Mouse (Mus musculus) embryonic facial prominence, embryonic 14.5 days (tissue): ENCODE measurements around the gene Rpl36a-ps1. TPM values are rescaled to one million over a fixed set of nuclear protein-coding genes. Genes with fewer than 3 reads are reported as not detected.

Source experiments
- ATAC-seq: fragments of 200-750 bp; cut with Nextera tagmentation; 2 replicates; pipeline ENCODE4 v1.8.0; 2017; ENCODE audit warnings: low read depth, moderate number of reproducible peaks, moderate TSS enrichment
- DNase-seq: peaks from one replicate; pipeline ENCODE4 v3.0.0-alpha.2; 2015; ENCODE audit warnings: low spot score
- H3K27ac ChIP-seq: fragments of 300-500 bp; sonication (generic); replicated peaks from 2 replicates; pipeline ENCODE4 v1.5.1; 2014; ENCODE audit warnings: low read depth, mild to moderate bottlenecking, low read length, moderate library complexity
- H3K27me3 ChIP-seq: fragments of 300-500 bp; sonication (generic); replicated peaks from 2 replicates; pipeline ENCODE4 v1.6.1; 2014; ENCODE audit warnings: low read length; ENCODE audit not compliant: control insufficient read depth, insufficient read depth
- H3K36me3 ChIP-seq: fragments of 300-500 bp; sonication (generic); 2 replicates; pipeline ENCODE4 v1.6.1; 2014; ENCODE audit warnings: low read length, mixed read lengths; ENCODE audit not compliant: control insufficient read depth, insufficient read depth
- H3K4me1 ChIP-seq: fragments of 300-500 bp; sonication (generic); 2 replicates; pipeline ENCODE4 v1.6.1; 2014; ENCODE audit warnings: antibody characterized with exemption, low read length; ENCODE audit not compliant: control insufficient read depth, insufficient read depth
- H3K4me2 ChIP-seq: fragments of 300-500 bp; sonication (generic); 2 replicates; pipeline ENCODE4 v1.6.1; 2014; ENCODE audit warnings: low read depth, mild to moderate bottlenecking, low read length, moderate library complexity, mixed read lengths
- H3K4me3 ChIP-seq: fragments of 300-500 bp; sonication (generic); 2 replicates; pipeline ENCODE4 v1.5.1; 2014; ENCODE audit warnings: low read depth, mild to moderate bottlenecking, low read length
- H3K9ac ChIP-seq: fragments of 300-500 bp; sonication (generic); 2 replicates; pipeline ENCODE4 v1.6.1; 2014; ENCODE audit warnings: low read depth, mild to moderate bottlenecking, low read length, moderate library complexity, mixed read lengths
- H3K9me3 ChIP-seq: fragments of 300-500 bp; sonication (generic); 2 replicates; pipeline ENCODE4 v1.6.1; 2016; ENCODE audit warnings: low read length; ENCODE audit not compliant: control insufficient read depth
- WGBS: fragments of 180-500 bp; shearing (Covaris S2); extraction: QIAGEN DNeasy Blood & Tissue Kit; methylation state at CpG from one replicate; pipeline ENCODE4 v1.1.7; 2014; 5-methylcytosine and 5-hydroxymethylcytosine counted together
- polyA plus RNA-seq: library from polyadenylated mRNA; unstranded; fragments of >200 nt; fragmentation: Nextera tagmentation; extraction: Ambion mirVana; gene quantifications from 2 replicates; pipeline ENCODE4 v1.2.1, GENCODE M21; 2014

Rpl36a-ps1 gene
- polyA plus RNA-seq, 1 experiment from 2014 or later, result 1.6 TPM

GRCm38 (mm10) chr14:99029987-99030386 is 35.9 kb upstream of the Rpl36a-ps1 start:
- DNase-seq (no peak), ATAC-seq (0 out of 2 replicates have a peak, but pooled peaks have one; percentile 33)
- H3K4me3 ChIP-seq, result no peak overlapping the region
- WGBS, result 82% methylated on average over 5 of the region's 5 CpGs
- H3K9me3 ChIP-seq, result 0 out of 2 replicates have a peak, but pooled peaks cover 4% of the 10 kb centered on the region
- no peak overlapping the region for H3K27ac ChIP-seq
- H3K4me2 ChIP-seq, result no peak overlapping the region
- no peaks in the 10 kb centered on the region for H3K4me1 ChIP-seq
- H3K36me3 ChIP-seq, result 0 out of 2 replicates have a peak, but pooled peaks cover 9% of the 10 kb centered on the region
- no peaks in the 10 kb centered on the region for H3K27me3 ChIP-seq
- H3K9ac ChIP-seq, result no peak overlapping the region

GRCm38 (mm10) chr14:99022346-99023086 is 28.4 kb upstream of the Rpl36a-ps1 start:
- H3K9ac ChIP-seq, result no peak overlapping the region; the same call in 1 of the 2 replicates
- WGBS, result 42% methylated on average over 12 of the region's 12 CpGs
- peak; percentile 55 for DNase-seq

GRCm38 (mm10) chr14:99019136-99019808 is 25.2 kb upstream of the Rpl36a-ps1 start:
- Histone ChIP-seq H3K4me2 (no peak overlapping the region), H3K4me1 (no peaks in the 10 kb centered on the region), H3K4me3 (no peak overlapping the region), H3K9me3 (no peaks in the 10 kb centered on the region), H3K9ac (no peak overlapping the region), H3K36me3 (no peaks in the 10 kb centered on the region), H3K27ac (no peak overlapping the region), H3K27me3 (no peaks in the 10 kb centered on the region)
- DNase-seq, result peak; percentile 20
- ATAC-seq, result no peak
- 47% methylated on average over 10 of the region's 10 CpGs for WGBS

More at GRCm38 (mm10) chr14:99022346-99023086, 28.4 kb upstream of the Rpl36a-ps1 start:
- H3K27ac ChIP-seq, result no peak overlapping the region
- H3K4me1 ChIP-seq, result no peaks in the 10 kb centered on the region
- ATAC-seq, result no peak
- peak overlapping the region; percentile 53 for H3K4me2 ChIP-seq
- H3K9me3 ChIP-seq, result 0 out of 2 replicates have a peak, but pooled peaks cover 4% of the 10 kb centered on the region
- peak overlapping the region; percentile 25 for H3K4me3 ChIP-seq
- H3K36me3 ChIP-seq, result no peaks in the 10 kb centered on the region
- H3K27me3 ChIP-seq, result no peaks in the 10 kb centered on the region

GRCm38 (mm10) chr14:99018691-99019090 is 24.6 kb upstream of the Rpl36a-ps1 start:
- H3K4me1 ChIP-seq, result no peaks in the 10 kb centered on the region
- H3K27me3 ChIP-seq, result no peaks in the 10 kb centered on the region
- no peak overlapping the region for H3K27ac ChIP-seq
- H3K9me3 ChIP-seq, result no peaks in the 10 kb centered on the region
- no peak overlapping the region for H3K4me2 ChIP-seq
- H3K36me3 ChIP-seq, result no peaks in the 10 kb centered on the region
- 79% methylated on average over 7 of the region's 7 CpGs for WGBS
- H3K4me3 ChIP-seq, result no peak overlapping the region
- ATAC-seq (no peak), DNase-seq (no peak)
- H3K9ac ChIP-seq, result no peak overlapping the region

GRCm38 (mm10) chr14:99010920-99011313 is 16.8 kb upstream of the Rpl36a-ps1 start:
- no peak overlapping the region for H3K4me2 ChIP-seq
- no peaks in the 10 kb centered on the region for H3K36me3 ChIP-seq
- 40% methylated on average over 2 of the region's 2 CpGs for WGBS
- ATAC-seq (no peak), DNase-seq (no peak)
- no peak overlapping the region for H3K4me3 ChIP-seq
- H3K9me3 ChIP-seq, result no peaks in the 10 kb centered on the region
- no peak overlapping the region for H3K27ac ChIP-seq
- no peak overlapping the region for H3K9ac ChIP-seq
- no peaks in the 10 kb centered on the region for H3K27me3 ChIP-seq
- no peaks in the 10 kb centered on the region for H3K4me1 ChIP-seq

- ATAC-seq (no peak), DNase-seq (no peak)
- 64% methylated on average over 8 of the region's 8 CpGs for WGBS
- Histone ChIP-seq H3K27ac (no peak overlapping the region), H3K4me3 (no peak overlapping the region), H3K9me3 (no peaks in the 10 kb centered on the region), H3K36me3 (no peaks in the 10 kb centered on the region), H3K9ac (no peak overlapping the region), H3K4me2 (no peak overlapping the region), H3K27me3 (no peaks in the 10 kb centered on the region), H3K4me1 (no peaks in the 10 kb centered on the region)
Observed at GRCm38 (mm10) chr14:99010224-99010919, 16.3 kb upstream of the Rpl36a-ps1 start.

GRCm38 (mm10) chr14:98992482-98992881 is 1.6 kb downstream of the Rpl36a-ps1 start:
- 70% methylated on average over 2 of the region's 2 CpGs for WGBS

GRCm38 (mm10) chr14:98990636-98991035 is 3.5 kb downstream of the Rpl36a-ps1 start:
- no peak overlapping the region for H3K9ac ChIP-seq
- no peaks in the 10 kb centered on the region for H3K27me3 ChIP-seq
- no peak for ATAC-seq
- no peaks in the 10 kb centered on the region for H3K36me3 ChIP-seq
- H3K4me3 ChIP-seq, result no peak overlapping the region
- peak; percentile 10 for DNase-seq
- no peak overlapping the region for H3K4me2 ChIP-seq
- 32% methylated on average over 3 of the region's 3 CpGs for WGBS
- no peaks in the 10 kb centered on the region for H3K4me1 ChIP-seq
- no peaks in the 10 kb centered on the region for H3K9me3 ChIP-seq
- no peak overlapping the region for H3K27ac ChIP-seq

More at GRCm38 (mm10) chr14:98992482-98992881, 1.6 kb downstream of the Rpl36a-ps1 start:
- Histone ChIP-seq H3K9me3 (0 out of 2 replicates have a peak, but pooled peaks cover 3% of the 10 kb centered on the region), H3K9ac (no peak overlapping the region), H3K27me3 (no peaks in the 10 kb centered on the region), H3K4me1 (no peaks in the 10 kb centered on the region), H3K4me2 (no peak overlapping the region), H3K36me3 (no peaks in the 10 kb centered on the region), H3K27ac (no peak overlapping the region), H3K4me3 (no peak overlapping the region)
- no peak for ATAC-seq
- DNase-seq, result no peak
